8 mouse cellular contexts compared by ENCODE assay signal in genomic region chr9:102723241-102723709, GRCm38 (mm10). TPM values are rescaled to one million over a fixed set of nuclear protein-coding genes. Genes with fewer than 3 reads are reported as not detected.
DNase-seq lines count a peak whose midpoint lies in the region; ATAC-seq lines count a peak whose summit lies in the region.

No protein-coding gene starts in this region.

- peak overlapping the region; percentile 86 for H3K4me2 ChIP-seq in embryonic facial prominence, embryonic 13.5 days
- no peak overlapping the region for H3K4me2 ChIP-seq in intestine, embryonic 16.5 days (ENCODE audit: low read depth, low read length)
- peak overlapping the region; percentile 85; the same call in 1 of the 2 replicates for H3K4me2 ChIP-seq in midbrain, embryonic 15.5 days

- peak overlapping the region; percentile 91 for H3K27ac ChIP-seq in embryonic facial prominence, embryonic 13.5 days
- H3K27ac ChIP-seq in intestine, embryonic 16.5 days (ENCODE audit: low read length): peak overlapping the region; percentile 49; the same call in 1 of the 2 replicates
- H3K27ac ChIP-seq in midbrain, embryonic 15.5 days: peak overlapping the region; percentile 59

- H3K36me3 ChIP-seq in embryonic facial prominence, embryonic 13.5 days: peaks cover 82% of the 10 kb centered on the region
- H3K36me3 ChIP-seq in intestine, embryonic 16.5 days (ENCODE audit: control insufficient read depth, insufficient read depth, low read length): peaks cover 34% of the 10 kb centered on the region
- H3K36me3 ChIP-seq in midbrain, embryonic 15.5 days (replicated peaks): peaks cover 34% of the 10 kb centered on the region

- intact Hi-C loops in heart, postnatal 14 days (cut with DNase I): no loop called here

- H3K9me3 ChIP-seq in embryonic facial prominence, embryonic 13.5 days: no peaks in the 10 kb centered on the region
- H3K9me3 ChIP-seq in intestine, embryonic 16.5 days (ENCODE audit: control insufficient read depth, low read length): no peaks in the 10 kb centered on the region
- no peaks in the 10 kb centered on the region for H3K9me3 ChIP-seq in midbrain, embryonic 15.5 days

- ATAC-seq in embryonic facial prominence, embryonic 13.5 days (ENCODE audit: insufficient number of reproducible peaks, insufficient read depth, low FRiP score, low TSS enrichment, low read depth): no peak
- ATAC-seq in intestine, embryonic 16.5 days: no peak
- no peak for ATAC-seq in midbrain, embryonic 15.5 days (replicated peaks)

- H3K9ac ChIP-seq in embryonic facial prominence, embryonic 13.5 days: 0 out of 2 replicates have a peak overlapping the region, but pooled peaks have one; percentile 11
- no peak overlapping the region for H3K9ac ChIP-seq in intestine, embryonic 16.5 days (ENCODE audit: low read depth, low read length)
- no peak overlapping the region for H3K9ac ChIP-seq in midbrain, embryonic 15.5 days

- H3K4me1 ChIP-seq in embryonic facial prominence, embryonic 13.5 days: peaks cover 89% of the 10 kb centered on the region
- H3K4me1 ChIP-seq in intestine, embryonic 16.5 days (ENCODE audit: control insufficient read depth, insufficient read depth, low read length): peaks cover 76% of the 10 kb centered on the region
- peaks cover 73% of the 10 kb centered on the region for H3K4me1 ChIP-seq in midbrain, embryonic 15.5 days

- peak overlapping the region; percentile 7; the same call in 1 of the 2 replicates for H3K4me3 ChIP-seq in embryonic facial prominence, embryonic 13.5 days
- H3K4me3 ChIP-seq in intestine, embryonic 16.5 days (ENCODE audit: low read length): no peak overlapping the region
- no peak overlapping the region for H3K4me3 ChIP-seq in midbrain, embryonic 15.5 days

- peak; percentile 95 for DNase-seq in heart, adult 11 months
- no peak for DNase-seq in heart, postnatal 14 days
- DNase-seq in spleen, postnatal 14 days (ENCODE audit: low spot score in 2 of 2): no peak
- DNase-seq in yolk sac, embryonic 10.5 days (ENCODE audit: low spot score): no peak
- no peak for DNase-seq in MN1 (ENCODE audit: low spot score)

- WGBS in embryonic facial prominence, embryonic 13.5 days: 76% methylated on average over 12 of the region's 12 CpGs
- WGBS in intestine, embryonic 16.5 days: 74% methylated on average over 12 of the region's 12 CpGs
- 72% methylated on average over 12 of the region's 12 CpGs for WGBS in midbrain, embryonic 15.5 days

- H3K27me3 ChIP-seq in embryonic facial prominence, embryonic 13.5 days: no peaks in the 10 kb centered on the region
- H3K27me3 ChIP-seq in intestine, embryonic 16.5 days (replicated peaks; ENCODE audit: control insufficient read depth, insufficient read depth, low read length): no peaks in the 10 kb centered on the region
- no peaks in the 10 kb centered on the region for H3K27me3 ChIP-seq in midbrain, embryonic 15.5 days (replicated peaks)

RNA-seq across cellular contexts. Expression of gene Amotl2, which starts 6.8 kb away (rescaled TPM):
- 10 to 100 TPM; 61.6 to 64.6 TPM for total RNA-seq in heart, postnatal 14 days (2021)
- 54.0 and 55.8 TPM in 2 replicates for polyA plus RNA-seq in embryonic facial prominence, embryonic 13.5 days (2015; fragmentation: Nextera tagmentation; extraction: Ambion mirVana)
- polyA plus RNA-seq in intestine, embryonic 16.5 days (2015; fragmentation: Nextera tagmentation; extraction: Ambion mirVana): 20.4 and 21.8 TPM in 2 replicates
- 83.4 and 90.5 TPM in 2 replicates for polyA plus RNA-seq in midbrain, embryonic 15.5 days (2015; fragmentation: Nextera tagmentation; extraction: Ambion mirVana)
